In genomic region chr14:21678509-21679285, GRCm38 (mm10) we compare ENCODE assay signal across 9 mouse cellular contexts. TPM values are rescaled to one million over a fixed set of nuclear protein-coding genes. Genes with fewer than 3 reads are reported as not detected.
DNase-seq lines count a peak whose midpoint lies in the region; ATAC-seq lines count a peak whose summit lies in the region.
"Had no signal": no experiment of that assay in that cellular context is flagged by ENCODE, and none has a peak within 500 bp of the region (broad histone marks: within the 10 kb centered on the region; RNA-seq: fewer than 3 reads in every experiment).

No protein-coding gene starts in this region.

- no peak overlapping the region for H3K9ac ChIP-seq in forebrain, embryonic 16.5 days (replicated peaks; ENCODE audit: low read depth, low read length)

- no peak overlapping the region for H3K4me2 ChIP-seq in forebrain, embryonic 16.5 days (ENCODE audit: low read length)

- no peaks in the 10 kb centered on the region for H3K9me3 ChIP-seq in forebrain, embryonic 10.5 days
- no peaks in the 10 kb centered on the region for H3K9me3 ChIP-seq in forebrain, embryonic 16.5 days (ENCODE audit: control insufficient read depth, low read length)

- no peaks in the 10 kb centered on the region for H3K36me3 ChIP-seq in forebrain, embryonic 10.5 days (replicated peaks)
- H3K36me3 ChIP-seq in forebrain, embryonic 16.5 days (ENCODE audit: control insufficient read depth, insufficient read depth) = no peaks in the 10 kb centered on the region

- WGBS in forebrain, embryonic 10.5 days = 41% methylated on average over 7 of the region's 7 CpGs
- WGBS in forebrain, embryonic 16.5 days = 45% methylated on average over 7 of the region's 7 CpGs

- H3K27me3 ChIP-seq in forebrain, embryonic 10.5 days (ENCODE audit: poor library complexity, severe bottlenecking) = no peaks in the 10 kb centered on the region
- no peaks in the 10 kb centered on the region for H3K27me3 ChIP-seq in forebrain, embryonic 16.5 days (replicated peaks; ENCODE audit: control insufficient read depth, insufficient read depth, low read length)

- peak; percentile 42 for DNase-seq in forebrain, embryonic 10.5 days (ENCODE audit: extremely low spot score, low spot score)
- DNase-seq in right cerebral cortex, postnatal 4 days = peak; percentile 58
- DNase-seq in right cerebral cortex, postnatal 36 days (ENCODE audit: low spot score in 2 of 2) = no peak
- DNase-seq in embryo, embryonic 10 days (ENCODE audit: low spot score) = peak; percentile 79
- DNase-seq in kidney, postnatal 10 days = peak; percentile 76
- peak; percentile 63 for DNase-seq in lung, postnatal 25 days (ENCODE audit: low spot score)
- peak; percentile 29 to 31 for DNase-seq in thymus, postnatal 36 days

- ATAC-seq in forebrain, embryonic 16.5 days = no peak

- H3K4me3 ChIP-seq in forebrain, embryonic 10.5 days = no peak overlapping the region
- no peak overlapping the region for H3K4me3 ChIP-seq in forebrain, embryonic 16.5 days (replicated peaks; ENCODE audit: low read length)

- H3K27ac ChIP-seq in forebrain, embryonic 10.5 days = peak overlapping the region; percentile 72; the same call in 1 of the 2 replicates
- no peak overlapping the region for H3K27ac ChIP-seq in forebrain, embryonic 16.5 days (ENCODE audit: low read length)

- H3K4me1 ChIP-seq in forebrain, embryonic 10.5 days = peaks cover 51% of the 10 kb centered on the region
- peaks cover 7% of the 10 kb centered on the region for H3K4me1 ChIP-seq in forebrain, embryonic 16.5 days (replicated peaks; ENCODE audit: control insufficient read depth, insufficient read depth, low read length)

RNA-seq across cellular contexts. Expression of gene Dupd1, which starts 35.7 kb away (rescaled TPM):
- not detected in 2 replicates for polyA plus RNA-seq in forebrain, embryonic 10.5 days (2016; fragmentation: Nextera tagmentation; extraction: Ambion mirVana)
- 0.24 and 0.29 TPM in 2 replicates for polyA plus RNA-seq in forebrain, embryonic 16.5 days (2015; fragmentation: Nextera tagmentation; extraction: Ambion mirVana)
- polyA plus RNA-seq: stomach, embryonic 14.5 days had no signal

Comparison
In these comparisons a context has a peak if more than half of its experiments do, and no peak if none do; other contexts are left out.
1. DNase-seq: peak in forebrain, embryonic 10.5 days (single experiment), right cerebral cortex, postnatal 4 days (single experiment), embryo, embryonic 10 days (single experiment), kidney, postnatal 10 days (single experiment), lung, postnatal 25 days (single experiment) and thymus, postnatal 36 days (2 of 2); none in right cerebral cortex, postnatal 36 days (0 of 2).